Mouse (Mus musculus): ENCODE data around the gene Gtf2f2. TPM values are rescaled to one million over a fixed set of nuclear protein-coding genes. Genes with fewer than 3 reads are reported as not detected.
"Not testable (repeated sequence)": the region's sequence is repeated elsewhere in the genome, so short reads cannot be mapped to it uniquely, and the experiment has no call there.

Gene Gtf2f2
- polyA plus RNA-seq, 1 experiment: 13.3 TPM

DNA sequence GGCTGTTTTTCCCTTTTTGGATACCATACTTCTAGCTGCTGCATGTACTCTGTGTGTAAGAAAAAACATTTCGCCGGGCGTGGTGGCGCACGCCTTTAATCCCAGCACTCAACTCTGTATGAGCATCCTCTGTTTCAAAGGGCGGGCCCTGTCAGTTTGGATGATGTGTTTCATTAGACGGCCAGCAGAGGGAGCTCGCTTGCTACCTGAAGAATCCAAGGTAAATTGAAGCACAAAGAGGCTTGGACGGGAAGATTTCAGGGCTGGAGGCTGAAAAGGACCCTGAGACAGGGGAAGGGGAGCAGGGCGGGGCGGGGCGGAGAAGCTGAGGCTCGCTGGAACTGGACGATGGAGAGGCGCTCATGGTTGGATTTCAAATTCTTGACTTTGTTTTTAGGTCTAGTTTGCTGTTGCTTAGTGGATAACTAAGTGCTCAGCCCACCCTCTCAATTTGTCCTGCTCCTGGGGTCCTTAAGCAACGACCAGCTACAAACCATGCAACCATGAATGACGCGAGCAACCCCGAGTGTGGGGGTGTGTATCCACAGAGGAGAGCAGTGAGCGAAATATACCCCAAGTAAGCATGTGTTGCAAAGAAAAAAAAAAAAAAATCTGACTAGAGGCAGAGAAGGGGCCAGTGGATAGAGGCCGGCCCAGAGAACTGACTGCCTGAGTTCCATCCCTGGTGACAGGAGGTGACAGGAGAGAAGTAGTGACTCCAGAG lies 134.2 kb downstream of the Gtf2f2 start:
- TF ChIP-seq POLR2A (IDR thresholded peaks at IDR 0.05; ENCODE audit: extremely low read depth, insufficient read depth, low read length) (no peak), CTCF (IDR thresholded peaks at IDR 0.05; ENCODE audit: extremely low read depth, insufficient read depth, low read length) (peak; percentile 92)
- Histone ChIP-seq H3K4me1 (ENCODE audit: control insufficient read depth, insufficient read depth, low read length) (no peaks in the 10 kb centered on the region), H3K27ac (ENCODE audit: insufficient read depth, low read length) (no peak overlapping the region), H3K4me3 (ENCODE audit: insufficient read depth, low read length) (no peak overlapping the region)

DNA sequence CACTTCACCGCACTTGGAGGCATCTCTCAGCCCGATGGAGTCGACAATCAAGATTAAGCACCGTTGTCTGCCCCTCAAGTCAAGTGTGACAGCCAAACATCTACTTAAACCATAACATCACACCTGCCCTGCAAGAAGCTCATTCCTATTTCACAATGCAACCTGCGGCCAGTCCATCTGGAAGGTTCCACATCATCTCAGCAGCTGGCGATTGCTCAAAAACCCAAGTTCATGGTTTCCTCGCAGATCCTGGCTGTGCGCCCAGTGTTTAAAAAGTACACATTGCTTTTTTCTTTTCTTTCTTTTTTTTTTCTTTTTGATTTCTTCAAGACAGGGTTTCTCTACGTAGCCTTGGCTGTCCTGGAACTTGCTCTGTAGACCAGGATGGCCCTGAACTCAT lies 137.1 kb downstream of the Gtf2f2 start:
- H3K4me3 ChIP-seq (ENCODE audit: insufficient read depth, low read length): no peak overlapping the region

GRCm38 (mm10) chr14:75871750-75872149 lies 138.9 kb downstream of the Gtf2f2 start:
- TF ChIP-seq CTCF (IDR thresholded peaks at IDR 0.05; ENCODE audit: extremely low read depth, insufficient read depth, low read length) (no peak), POLR2A (IDR thresholded peaks at IDR 0.05; ENCODE audit: extremely low read depth, insufficient read depth, low read length) (no peak)
- Histone ChIP-seq H3K27ac (ENCODE audit: insufficient read depth, low read length) (no peak overlapping the region), H3K4me3 (ENCODE audit: insufficient read depth, low read length) (no peak overlapping the region), H3K4me1 (ENCODE audit: control insufficient read depth, insufficient read depth, low read length) (no peaks in the 10 kb centered on the region)

More for the DNA sequence above, 137.1 kb downstream of the Gtf2f2 start:
- Histone ChIP-seq H3K27ac (ENCODE audit: insufficient read depth, low read length) (no peak overlapping the region), H3K4me1 (ENCODE audit: control insufficient read depth, insufficient read depth, low read length) (no peaks in the 10 kb centered on the region)
- no peak for TF ChIP-seq CTCF (IDR thresholded peaks at IDR 0.05; ENCODE audit: extremely low read depth, insufficient read depth, low read length)
- no peak for TF ChIP-seq POLR2A (IDR thresholded peaks at IDR 0.05; ENCODE audit: extremely low read depth, insufficient read depth, low read length)

- Histone ChIP-seq H3K27ac (ENCODE audit: insufficient read depth, low read length) (no peak overlapping the region), H3K4me3 (ENCODE audit: insufficient read depth, low read length) (no peak overlapping the region), H3K4me1 (ENCODE audit: control insufficient read depth, insufficient read depth, low read length) (no peaks in the 10 kb centered on the region)
- TF ChIP-seq POLR2A (IDR thresholded peaks at IDR 0.05; ENCODE audit: extremely low read depth, insufficient read depth, low read length) (no peak), CTCF (IDR thresholded peaks at IDR 0.05; ENCODE audit: extremely low read depth, insufficient read depth, low read length) (no peak)
Measured at GRCm38 (mm10) chr14:75871111-75871510, 139.6 kb downstream of the Gtf2f2 start.

DNA sequence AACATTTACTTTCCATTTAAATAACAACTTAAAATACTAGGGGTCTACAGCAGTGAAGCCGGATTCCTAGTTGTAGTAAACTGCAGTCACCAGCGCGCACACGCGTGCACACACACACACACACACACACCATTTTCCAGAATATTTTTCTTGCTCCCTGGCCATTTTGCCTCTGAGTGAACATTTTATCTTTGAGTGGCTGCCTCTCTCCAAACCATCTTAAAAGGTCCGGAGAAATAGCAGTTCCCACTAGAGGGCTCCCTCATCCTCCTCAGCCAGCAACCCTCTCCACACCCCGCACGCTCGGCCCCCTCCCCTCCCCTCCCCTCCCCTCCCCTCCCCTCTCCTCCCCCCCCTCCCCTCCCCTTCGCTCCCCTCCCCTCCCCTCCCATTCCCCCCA lies 140.0 kb downstream of the Gtf2f2 start:
- H3K4me1 ChIP-seq (ENCODE audit: control insufficient read depth, insufficient read depth, low read length): no peaks in the 10 kb centered on the region
- TF ChIP-seq POLR2A (IDR thresholded peaks at IDR 0.05; ENCODE audit: extremely low read depth, insufficient read depth, low read length) (no peak), CTCF (IDR thresholded peaks at IDR 0.05; ENCODE audit: extremely low read depth, insufficient read depth, low read length) (peak; percentile 41)
- peak overlapping the region; percentile 14; the same call in 1 of the 2 replicates for H3K4me3 ChIP-seq (ENCODE audit: insufficient read depth, low read length)
- H3K27ac ChIP-seq (ENCODE audit: insufficient read depth, low read length): no peak overlapping the region

GRCm38 (mm10) chr14:75869769-75870363 lies 140.8 kb downstream of the Gtf2f2 start:
- H3K4me3 ChIP-seq (ENCODE audit: insufficient read depth, low read length): no peak overlapping the region
- no peaks in the 10 kb centered on the region for H3K4me1 ChIP-seq (ENCODE audit: control insufficient read depth, insufficient read depth, low read length)
- no peak overlapping the region for H3K27ac ChIP-seq (ENCODE audit: insufficient read depth, low read length)
- TF ChIP-seq CTCF (IDR thresholded peaks at IDR 0.05; ENCODE audit: extremely low read depth, insufficient read depth, low read length) (no peak), POLR2A (IDR thresholded peaks at IDR 0.05; ENCODE audit: extremely low read depth, insufficient read depth, low read length) (no peak)

DNA sequence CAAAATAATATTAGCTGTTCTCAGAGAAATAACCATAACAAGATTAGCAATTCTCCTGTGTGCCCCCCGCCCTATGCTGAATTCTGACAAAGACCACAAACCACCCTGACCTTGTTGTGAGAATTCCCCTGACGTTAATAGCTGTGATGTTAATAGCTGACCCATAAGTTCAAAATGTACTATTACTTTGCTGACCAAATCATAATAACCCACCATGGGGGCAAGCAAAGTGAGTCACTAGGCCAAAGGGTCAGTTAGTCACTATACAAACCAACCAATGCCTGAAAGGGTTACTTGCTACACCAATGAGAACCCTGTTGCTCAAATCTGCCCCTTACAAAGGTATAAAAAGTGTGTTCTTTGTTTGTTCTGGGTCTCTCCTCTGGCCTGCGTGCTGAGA lies 142.6 kb downstream of the Gtf2f2 start:
- H3K27ac ChIP-seq (ENCODE audit: insufficient read depth, low read length); H3K4me1 ChIP-seq (ENCODE audit: control insufficient read depth, insufficient read depth, low read length); H3K4me3 ChIP-seq (ENCODE audit: insufficient read depth, low read length): not testable (repeated sequence)

GRCm38 (mm10) chr14:75866706-75867333 lies 143.8 kb downstream of the Gtf2f2 start:
- Histone ChIP-seq H3K4me3 (ENCODE audit: insufficient read depth, low read length) (no peak overlapping the region), H3K27ac (ENCODE audit: insufficient read depth, low read length) (no peak overlapping the region), H3K4me1 (ENCODE audit: control insufficient read depth, insufficient read depth, low read length) (no peaks in the 10 kb centered on the region)
- TF ChIP-seq CTCF (IDR thresholded peaks at IDR 0.05; ENCODE audit: extremely low read depth, insufficient read depth, low read length): no peak
- TF ChIP-seq POLR2A (IDR thresholded peaks at IDR 0.05; ENCODE audit: extremely low read depth, insufficient read depth, low read length): no peak

DNA sequence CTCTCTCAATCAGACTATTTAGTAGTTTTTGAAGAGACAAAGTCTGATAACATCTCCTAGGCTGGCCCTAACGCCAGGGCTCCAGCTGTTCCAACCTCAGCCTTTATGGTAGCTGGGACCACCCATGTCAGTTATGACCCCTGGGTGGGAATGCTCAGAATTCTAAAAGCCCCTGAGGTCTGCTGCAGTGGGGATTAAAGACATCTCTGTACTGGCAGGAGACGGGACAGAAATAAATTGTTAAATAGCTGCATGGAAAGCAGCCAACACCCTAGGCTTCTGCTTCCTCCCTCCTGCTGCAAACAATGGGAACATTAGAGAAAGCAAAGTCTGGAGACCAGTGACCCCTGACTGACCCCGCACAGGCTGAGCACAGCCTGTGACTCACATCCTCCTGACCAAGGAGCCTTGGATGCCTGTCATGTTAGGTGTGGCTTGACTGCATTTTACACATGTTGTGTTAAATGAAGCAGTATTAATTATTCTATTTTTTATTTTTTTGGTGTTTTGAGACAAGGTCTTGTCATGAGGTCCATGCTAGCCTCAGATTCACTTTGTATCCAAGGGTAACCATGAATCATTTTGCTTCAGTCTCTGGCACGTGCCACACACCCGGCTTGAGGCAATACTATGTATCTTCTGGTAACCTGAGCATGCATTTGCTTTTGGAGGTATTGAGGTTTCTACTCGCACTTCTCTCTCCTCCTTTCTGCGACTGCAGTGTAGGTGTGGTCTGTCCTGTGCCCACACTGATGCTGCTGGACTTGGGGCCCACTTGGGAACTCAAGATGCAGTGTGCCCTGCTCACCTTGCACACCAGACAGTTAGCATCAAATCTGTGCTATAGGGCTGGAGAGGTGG lies 146.9 kb downstream of the Gtf2f2 start:
- Histone ChIP-seq H3K4me3 (ENCODE audit: insufficient read depth, low read length) (no peak overlapping the region), H3K4me1 (ENCODE audit: control insufficient read depth, insufficient read depth, low read length) (no peaks in the 10 kb centered on the region), H3K27ac (ENCODE audit: insufficient read depth, low read length) (no peak overlapping the region)
- no peak for TF ChIP-seq CTCF (IDR thresholded peaks at IDR 0.05; ENCODE audit: extremely low read depth, insufficient read depth, low read length)
- no peak for TF ChIP-seq POLR2A (IDR thresholded peaks at IDR 0.05; ENCODE audit: extremely low read depth, insufficient read depth, low read length)
